In the genomic region with DNA sequence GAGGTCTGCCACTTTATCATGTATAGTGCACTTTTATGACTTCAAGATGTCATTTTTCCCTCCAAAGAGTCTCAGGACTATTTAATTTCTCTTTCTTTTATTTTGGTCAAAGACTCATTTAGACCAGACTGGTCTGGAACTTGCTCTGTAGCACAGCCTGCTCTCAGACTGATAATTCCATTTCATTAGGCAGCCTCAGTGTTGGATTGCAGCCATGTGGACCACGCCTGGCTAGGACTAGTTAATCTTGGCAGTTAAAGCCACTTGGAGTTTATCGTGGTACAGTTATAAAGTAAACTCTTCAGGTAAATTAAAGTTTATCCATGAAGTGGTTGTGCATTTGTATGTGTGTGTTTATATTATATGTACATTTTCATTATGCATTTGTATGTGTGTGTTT, we compare ENCODE assay signal across 27 mouse cellular contexts. TPM values are rescaled to one million over a fixed set of nuclear protein-coding genes. Genes with fewer than 3 reads are reported as not detected.
DNase-seq lines count a peak whose midpoint lies in the region; ATAC-seq and TF ChIP-seq lines count a peak whose summit lies in the region.
"Had no signal": no experiment of that assay in that cellular context is flagged by ENCODE, and none has a peak within 500 bp of the region (broad histone marks: within the 10 kb centered on the region; RNA-seq: fewer than 3 reads in every experiment).

No protein-coding gene starts in this region.

- H3K9ac ChIP-seq in liver, postnatal 0 days (replicated peaks), result no peak overlapping the region
- H3K9ac ChIP-seq: hindbrain, embryonic 12.5 days; limb, embryonic 13.5 days; midbrain, embryonic 15.5 days; neural tube, embryonic 13.5 days had no signal

- no peaks in the 10 kb centered on the region for H3K36me3 ChIP-seq in kidney, adult 2 months (ENCODE audit: control insufficient read depth, insufficient read depth, low read length)
- H3K36me3 ChIP-seq in liver, postnatal 0 days (replicated peaks; ENCODE audit: insufficient read depth, low read length), result no peaks in the 10 kb centered on the region
- H3K36me3 ChIP-seq: hindbrain, embryonic 12.5 days; limb, embryonic 13.5 days; midbrain, embryonic 15.5 days; neural tube, embryonic 13.5 days had no signal

- 53% methylated on average over 2 of the region's 2 CpGs for WGBS in kidney, adult 2 months
- WGBS in liver, postnatal 0 days (ENCODE audit: insufficient replicate concordance), result 57% methylated on average over 2 of the region's 2 CpGs

- H3K4me1 ChIP-seq in kidney, adult 2 months (ENCODE audit: control insufficient read depth, insufficient read depth, low read length), result no peaks in the 10 kb centered on the region
- peaks cover 4% of the 10 kb centered on the region for H3K4me1 ChIP-seq in liver, postnatal 0 days (ENCODE audit: insufficient read depth)

- H3K9me3 ChIP-seq in liver, postnatal 0 days (ENCODE audit: low read length), result no peaks in the 10 kb centered on the region
- H3K9me3 ChIP-seq: hindbrain, embryonic 12.5 days; limb, embryonic 13.5 days; megakaryocyte, embryonic 14.5 days; midbrain, embryonic 15.5 days; neural tube, embryonic 13.5 days had no signal

- no peak overlapping the region for H3K4me2 ChIP-seq in liver, postnatal 0 days (ENCODE audit: low read depth, low read length)
- H3K4me2 ChIP-seq: hindbrain, embryonic 12.5 days; limb, embryonic 13.5 days; midbrain, embryonic 15.5 days; neural tube, embryonic 13.5 days had no signal

- ATAC-seq in liver, postnatal 0 days, result peak; percentile 85
- ATAC-seq in inflammation-experienced regulatory T-cells, adult 6 months, result no peak
- ATAC-seq: CD4-positive, CD25-positive, alpha-beta regulatory T cell, adult 4 months; forebrain, embryonic 14.5 days; midbrain, embryonic 15.5 days; Patski had no signal

- H3K4me3 ChIP-seq in kidney, adult 2 months (ENCODE audit: insufficient read depth, low read depth, low read length), result no peak overlapping the region
- no peak overlapping the region for H3K4me3 ChIP-seq in liver, postnatal 0 days (ENCODE audit: low read depth, low read length)
- H3K4me3 ChIP-seq: heart, adult 2 months; hindbrain, embryonic 12.5 days; limb, embryonic 13.5 days; megakaryocyte, embryonic 14.5 days; midbrain, embryonic 15.5 days; neural tube, embryonic 13.5 days had no signal

- peak; percentile 17 for DNase-seq in kidney, adult 2 months
- DNase-seq in kidney, postnatal 4 days, result no peak
- peak; percentile 54 for DNase-seq in spleen, adult 12 weeks (ENCODE audit: low spot score)
- no peak for DNase-seq in spleen, adult 18-20 months
- peak; percentile 54 for DNase-seq in liver, postnatal 0 days
- DNase-seq in heart, adult 8-10 months (ENCODE audit: low spot score), result no peak
- DNase-seq in gastrocnemius, postnatal 25 days, result no peak
- DNase-seq: cerebellum, adult 8-10 months; gastrocnemius, postnatal 14 days; heart, adult 2 months; kidney, adult 18-20 months; kidney, postnatal 10 days; lung, adult 2 months; lung, postnatal 14 days; retina, postnatal 1 day; right cerebral cortex, postnatal 25 days; thymus, adult 18-20 months; thymus, postnatal 36 days had no signal

- no peak for TF ChIP-seq CTCF in kidney, adult 2 months (conservative IDR thresholded peaks at IDR 0.05; ENCODE audit: insufficient read depth, insufficient read length, low read depth, low read length)
- no peak for TF ChIP-seq CTCF in liver, postnatal 0 days (IDR thresholded peaks at IDR 0.05; ENCODE audit: low read depth)

- peak; percentile 75 for TF ChIP-seq EP300 in liver, postnatal 0 days (IDR thresholded peaks at IDR 0.05; ENCODE audit: low read depth)

- H3K27ac ChIP-seq in kidney, adult 2 months (ENCODE audit: insufficient read depth, low read depth, low read length), result no peak overlapping the region
- H3K27ac ChIP-seq in liver, postnatal 0 days (ENCODE audit: low read depth), result no peak overlapping the region
- H3K27ac ChIP-seq: heart, adult 2 months; hindbrain, embryonic 12.5 days; limb, embryonic 13.5 days; midbrain, embryonic 15.5 days; neural tube, embryonic 13.5 days had no signal

- no peaks in the 10 kb centered on the region for H3K27me3 ChIP-seq in kidney, adult 2 months (replicated peaks; ENCODE audit: control insufficient read depth, insufficient read depth, low read length)
- H3K27me3 ChIP-seq in liver, postnatal 0 days (ENCODE audit: insufficient read depth, low read length), result no peaks in the 10 kb centered on the region
- H3K27me3 ChIP-seq: hindbrain, embryonic 12.5 days; limb, embryonic 13.5 days; megakaryocyte, embryonic 14.5 days; midbrain, embryonic 15.5 days; neural tube, embryonic 13.5 days; Patski had no signal

- no peak for TF ChIP-seq POLR2A in kidney, adult 2 months (IDR thresholded peaks at IDR 0.05; ENCODE audit: low read depth, low read length)

RNA-seq across cellular contexts. Expression of gene Ift57, which starts 27.7 kb away (rescaled TPM):
- polyA plus RNA-seq in kidney, adult 2 months (2012; rRNA removed), result 6.6 and 11.7 TPM in 2 replicates
- 4.0 and 5.8 TPM in 2 replicates for polyA plus RNA-seq in liver, postnatal 0 days (2015; fragmentation: Nextera tagmentation; extraction: Ambion mirVana)
- 10 to 100 TPM; 11.6 to 15.4 (median 14.3) TPM for total RNA-seq in heart, adult 8-10 months (2022)
- 1 to 10 TPM; 5.4 to 5.5 TPM for total RNA-seq in gastrocnemius, postnatal 25 days (2021)
- polyA plus RNA-seq in inflammation-experienced regulatory T-cells, adult 6 months (2017; shearing (Covaris generic)), result 1 to 10 TPM; 3.2 to 5.3 (median 3.7) TPM

Comparison
In these comparisons a context has a peak if more than half of its experiments do, and no peak if none do; other contexts are left out.
1. DNase-seq: peak in kidney, adult 2 months (single experiment), spleen, adult 12 weeks (single experiment) and liver, postnatal 0 days (single experiment); none in kidney, postnatal 4 days (0 of 2), spleen, adult 18-20 months (0 of 2), heart, adult 8-10 months (single experiment) and gastrocnemius, postnatal 25 days (single experiment).